Mouse (Mus musculus) left cerebral cortex, adult 18-20 months (tissue): ENCODE results near the gene Mpp6. TPM values are rescaled to one million over a fixed set of nuclear protein-coding genes. Genes with fewer than 3 reads are reported as not detected.

Experiments used
- DNase-seq, 2 experiments: peaks; one replicate each; pipeline ENCODE4 v3.0.0; 2021 to 2022; ENCODE audit warnings: low spot score in 2 of 2, mixed read lengths in 1 of 2
- total RNA-seq, 2 experiments: library from RNA; stranded (reverse); gene quantifications; 2 replicates each; pipeline ENCODE4 v1.2.3; 2021

The Mpp6 gene
- total RNA-seq, 2 experiments from 2014 or later = 83.2 to 85.1 TPM

- no peak for DNase-seq
Observed at GRCm38 (mm10) chr6:50139526-50139925, 29.5 kb downstream of the Mpp6 start.

DNA sequence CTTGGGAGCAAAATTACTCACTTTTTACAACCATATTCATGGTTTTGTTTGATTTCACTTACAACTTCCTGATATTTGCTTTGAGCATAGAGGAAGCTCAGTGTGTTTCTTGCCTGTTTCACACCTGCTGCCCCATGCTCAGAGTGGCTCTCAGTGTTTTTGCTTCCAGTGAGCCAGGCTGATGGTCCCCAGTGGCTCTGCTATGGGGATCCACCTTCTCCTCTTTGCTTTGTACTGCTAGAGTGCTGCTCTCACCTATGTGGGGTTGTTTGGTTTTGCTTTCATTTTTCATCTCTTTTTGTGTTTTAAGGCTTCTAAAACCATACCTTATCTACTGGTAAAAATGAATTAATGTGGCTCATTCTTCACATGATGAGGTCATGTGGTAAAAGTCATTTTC, 36.1 kb downstream of the Mpp6 start:
- DNase-seq = no peak

DNA sequence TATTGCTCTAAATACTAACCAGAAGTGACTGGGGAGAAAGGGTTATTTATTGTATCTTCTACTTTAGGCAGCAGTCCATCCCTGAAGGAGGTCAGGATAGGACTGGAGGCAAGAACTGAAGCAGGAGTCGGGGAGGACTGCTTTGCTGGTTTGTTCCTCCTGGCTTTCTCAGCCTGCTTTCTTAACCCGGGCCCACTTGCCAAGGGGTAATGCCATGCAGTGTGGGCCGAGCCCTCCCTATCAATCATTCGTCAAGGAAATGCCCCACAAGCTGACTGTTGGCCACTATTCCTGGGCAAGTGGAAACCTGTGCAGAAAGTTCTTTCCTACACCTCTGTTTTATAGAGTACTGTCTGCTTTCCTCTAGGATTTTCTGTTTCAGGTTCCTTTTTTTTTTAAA, 39.3 kb downstream of the Mpp6 start:
- DNase-seq = no peak

- DNase-seq = no peak
Observed at GRCm38 (mm10) chr6:50159842-50160241, 49.8 kb downstream of the Mpp6 start.

DNA sequence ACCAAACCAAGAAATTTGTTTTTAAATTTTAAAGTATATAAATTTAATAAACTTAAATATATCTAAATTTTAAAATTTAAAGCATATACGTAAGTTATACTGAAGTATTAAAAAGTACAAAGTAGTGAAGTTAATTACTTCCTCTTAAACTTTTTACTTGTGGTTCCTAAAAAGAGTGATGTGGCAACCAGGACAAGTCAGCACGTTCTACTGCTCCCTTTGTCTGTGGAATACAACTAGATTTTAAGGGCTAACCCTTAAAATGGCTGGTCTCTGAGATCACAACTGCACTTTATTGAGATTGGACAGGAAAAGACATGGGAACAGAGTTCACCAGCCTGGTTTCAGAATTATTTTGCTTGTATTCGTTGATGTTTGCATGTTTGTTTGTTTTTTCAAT, 53.0 kb downstream of the Mpp6 start:
- no peak for DNase-seq

GRCm38 (mm10) chr6:50168821-50169220, 58.8 kb downstream of the Mpp6 start:
- no peak for DNase-seq

DNA sequence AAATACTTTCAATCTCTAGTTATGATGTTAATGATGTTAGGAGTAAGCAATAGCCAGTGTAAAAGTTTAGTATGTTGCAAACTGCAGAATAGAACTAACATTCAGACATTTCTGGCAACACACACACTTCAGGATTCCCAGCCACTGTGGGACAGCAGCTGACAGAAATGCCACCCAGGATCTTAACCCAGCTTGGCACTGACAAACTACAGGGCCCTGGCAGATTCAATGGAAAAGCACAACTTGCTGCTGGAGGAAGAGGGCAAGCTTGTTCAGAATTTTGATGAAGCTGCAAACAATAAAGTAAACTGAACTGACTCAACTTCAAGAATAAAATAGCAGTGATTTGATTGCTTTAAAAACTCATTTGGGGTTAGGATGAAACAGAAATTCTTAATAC, 59.7 kb downstream of the Mpp6 start:
- no peak for DNase-seq

DNA sequence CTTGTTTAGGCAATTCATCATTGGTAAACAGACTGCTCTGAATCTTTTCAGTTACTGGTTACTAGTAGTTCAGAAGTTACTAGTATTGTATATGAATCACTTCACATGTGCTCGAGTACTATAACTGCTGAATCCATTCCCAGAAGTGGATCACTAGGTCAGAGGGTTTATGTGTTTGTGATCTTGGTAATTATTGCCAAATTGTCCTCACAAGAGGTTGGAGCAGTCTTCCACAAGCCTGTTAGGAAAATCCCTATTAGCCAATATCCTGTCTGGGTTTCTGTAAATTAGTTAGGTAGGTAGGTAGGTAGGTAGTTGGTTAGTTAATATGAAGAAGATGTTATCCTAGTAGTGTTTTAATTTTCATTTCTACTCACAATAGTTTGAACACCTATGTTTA, 65.7 kb downstream of the Mpp6 start:
- no peak for DNase-seq

- DNase-seq = no peak
Observed at GRCm38 (mm10) chr6:50180189-50180588, 70.1 kb downstream of the Mpp6 start.

DNA sequence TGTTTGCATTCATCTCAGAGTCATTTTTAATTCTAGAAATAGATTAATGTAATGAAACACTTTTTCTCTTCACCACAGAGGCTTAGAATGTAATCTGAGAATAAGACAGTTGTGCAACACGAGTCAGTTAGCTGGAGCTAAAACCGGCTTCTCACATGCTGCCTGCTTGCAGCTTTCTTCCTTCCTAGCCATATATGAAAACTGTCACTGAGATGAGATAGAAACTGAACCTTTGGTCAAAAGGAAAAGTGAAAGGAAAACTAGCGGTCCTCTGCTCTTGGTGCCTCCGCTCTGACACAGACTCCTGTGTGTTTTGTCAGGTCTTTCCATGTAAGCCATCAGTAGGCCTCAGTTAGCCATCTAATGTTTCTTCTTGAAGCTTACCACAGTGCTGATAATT, 77.9 kb downstream of the Mpp6 start:
- no peak for DNase-seq

GRCm38 (mm10) chr6:50189376-50189775, 79.3 kb downstream of the Mpp6 start:
- DNase-seq = no peak

DNA sequence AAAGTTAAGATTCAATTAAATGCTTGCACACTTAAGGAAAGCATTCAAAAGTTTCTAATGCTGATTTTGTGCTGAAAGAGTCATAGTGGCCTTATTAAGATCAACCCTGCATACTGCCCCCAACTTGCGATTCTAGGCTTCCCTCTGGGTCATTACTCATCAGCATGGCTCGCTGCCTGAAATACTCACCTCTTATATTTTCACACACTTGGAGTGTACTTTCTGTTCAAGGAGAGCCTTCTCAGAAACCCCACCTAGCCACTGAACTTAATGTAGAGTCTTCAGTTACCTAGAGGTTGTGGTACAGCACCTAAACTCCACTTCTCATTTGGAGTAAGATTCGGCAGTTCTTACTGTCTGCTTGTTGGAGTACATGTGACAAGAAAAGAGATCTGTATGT, 81.6 kb downstream of the Mpp6 start:
- no peak for DNase-seq

GRCm38 (mm10) chr6:50192169-50192568, 82.1 kb downstream of the Mpp6 start:
- DNase-seq = no peak

GRCm38 (mm10) chr6:50192822-50193221, 82.8 kb downstream of the Mpp6 start:
- no peak for DNase-seq

DNA sequence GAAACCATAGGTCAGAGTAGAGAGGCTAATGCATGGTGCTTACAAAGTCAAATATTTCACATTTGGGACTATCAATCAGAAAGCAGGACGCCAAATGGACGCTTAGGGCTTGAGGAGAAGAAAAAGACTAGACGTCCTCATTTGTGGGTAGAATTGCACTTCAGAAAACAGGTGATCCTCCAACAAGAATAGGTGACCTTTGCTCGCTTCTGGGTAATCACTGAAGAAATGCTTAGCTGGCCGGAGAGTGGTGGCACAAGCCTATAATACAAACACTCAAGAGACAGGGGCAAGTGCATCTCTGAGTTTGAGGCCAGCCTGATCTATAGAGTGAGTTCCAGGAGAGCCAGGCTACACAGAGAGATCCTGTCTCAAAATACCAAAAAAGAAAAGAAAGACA, 83.8 kb downstream of the Mpp6 start:
- DNase-seq = no peak

DNA sequence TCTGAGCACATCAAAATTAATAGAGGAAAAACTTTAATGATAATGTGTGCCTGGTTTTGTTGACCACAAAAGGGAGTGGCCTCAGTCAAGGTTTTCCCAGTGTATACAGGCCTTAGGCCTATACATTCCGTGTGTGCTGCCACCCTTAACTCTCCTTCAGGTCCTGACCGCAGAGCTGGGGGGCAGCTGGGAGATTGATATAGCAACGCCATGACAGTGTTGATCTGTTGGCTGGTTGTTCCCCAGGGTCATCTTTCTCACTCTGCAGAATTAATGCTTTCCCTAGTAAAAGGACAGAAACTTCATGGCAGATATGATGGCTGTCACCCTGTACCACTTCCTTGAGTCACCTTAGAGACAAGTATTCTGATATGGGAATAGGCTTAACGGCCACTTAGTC, 94.3 kb downstream of the Mpp6 start:
- no peak for DNase-seq

DNA sequence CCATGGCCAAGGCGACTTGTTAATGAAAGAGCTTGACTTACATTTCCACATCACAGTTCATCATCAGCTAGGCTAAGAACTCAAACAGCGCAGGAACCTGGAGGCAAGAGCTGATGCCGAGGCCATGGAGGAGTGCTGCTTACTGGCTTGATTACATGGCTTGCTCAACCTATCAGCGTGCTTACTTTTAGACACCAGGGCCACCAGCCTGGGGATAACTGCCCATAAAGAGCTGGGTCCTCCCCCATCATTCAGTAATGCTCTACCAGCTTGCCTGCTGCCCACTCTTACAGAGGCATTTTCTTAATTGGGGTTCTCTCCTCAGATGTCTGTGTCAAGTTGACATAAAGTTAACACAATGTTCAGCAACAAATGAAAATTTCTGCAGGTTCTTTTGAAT, 95.1 kb downstream of the Mpp6 start:
- DNase-seq = no peak

DNA sequence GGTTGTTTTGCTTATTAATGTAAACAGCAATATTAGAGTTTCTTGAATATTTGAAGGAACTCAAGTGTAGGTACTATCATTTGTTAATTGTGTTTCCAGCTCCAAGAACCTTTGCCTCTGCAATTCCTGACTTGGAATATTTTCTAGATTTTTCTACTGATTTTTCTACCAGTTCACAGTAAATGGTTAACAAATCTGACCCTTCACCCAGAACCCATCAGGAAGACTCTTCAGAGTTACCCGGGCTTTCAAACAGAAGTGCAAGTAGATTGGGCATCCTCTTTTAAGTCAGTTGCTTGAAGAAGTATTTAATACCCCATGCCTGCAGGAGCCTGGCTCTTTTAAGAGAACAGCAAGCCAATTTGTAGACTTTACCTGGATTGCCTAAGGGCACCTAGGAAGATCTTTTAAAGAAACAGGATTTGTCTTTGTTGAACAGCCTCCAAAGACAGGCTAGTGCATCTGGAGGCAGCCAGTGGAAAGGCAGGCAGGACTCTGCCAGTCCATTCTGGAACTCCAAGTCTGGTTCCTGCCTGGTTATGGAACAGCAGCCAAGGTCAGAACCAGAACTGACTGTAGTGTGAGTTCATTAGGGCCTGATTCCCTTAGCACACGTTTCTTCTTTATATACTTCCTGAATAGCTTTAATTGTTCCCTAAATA, 104.8 kb downstream of the Mpp6 start:
- no peak for DNase-seq

DNA sequence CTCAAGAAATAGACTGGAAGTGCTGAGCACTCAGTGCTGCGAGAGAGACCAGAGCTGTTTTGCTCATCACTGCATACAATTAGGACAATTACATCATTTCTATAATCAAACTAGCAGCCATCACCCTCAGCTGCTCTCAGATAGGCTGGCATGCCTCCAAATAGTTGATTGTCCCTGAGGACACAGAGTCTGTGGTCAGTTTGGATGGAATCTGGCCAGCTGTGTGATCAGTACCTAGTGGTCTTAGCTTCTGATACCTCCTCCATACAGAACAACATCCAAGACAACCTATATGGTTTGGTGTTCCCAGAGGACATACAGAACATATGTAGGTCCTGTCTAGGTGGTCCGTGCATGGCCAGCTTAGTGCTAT, 105.3 kb downstream of the Mpp6 start:
- no peak for DNase-seq

GRCm38 (mm10) chr6:50215986-50216385, 105.9 kb downstream of the Mpp6 start:
- DNase-seq = no peak

DNA sequence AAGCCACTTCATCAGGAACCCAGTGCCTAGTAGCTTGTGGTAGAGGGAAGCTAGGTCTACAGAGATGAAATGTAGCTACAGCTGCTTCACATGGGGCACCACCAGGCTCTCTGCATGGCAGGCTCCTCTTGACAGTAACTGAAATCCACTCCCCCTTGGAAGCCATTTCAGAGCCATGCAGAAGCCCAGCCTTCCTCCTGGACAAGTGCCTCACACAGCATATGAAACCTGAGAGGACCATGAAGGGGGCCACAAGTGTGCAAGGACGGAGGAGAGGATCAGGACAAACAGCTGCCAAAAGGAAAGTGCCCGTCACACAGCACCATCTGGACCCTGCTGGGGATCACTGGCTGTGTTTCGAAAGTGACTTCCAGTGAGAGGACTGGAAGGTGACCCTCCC, 108.6 kb downstream of the Mpp6 start:
- no peak for DNase-seq

- DNase-seq = no peak
Observed at GRCm38 (mm10) chr6:50219066-50219465, 109.0 kb downstream of the Mpp6 start.

- peak; percentile 42 to 54 for DNase-seq
Observed at GRCm38 (mm10) chr6:50220863-50221262, 110.8 kb downstream of the Mpp6 start.

DNA sequence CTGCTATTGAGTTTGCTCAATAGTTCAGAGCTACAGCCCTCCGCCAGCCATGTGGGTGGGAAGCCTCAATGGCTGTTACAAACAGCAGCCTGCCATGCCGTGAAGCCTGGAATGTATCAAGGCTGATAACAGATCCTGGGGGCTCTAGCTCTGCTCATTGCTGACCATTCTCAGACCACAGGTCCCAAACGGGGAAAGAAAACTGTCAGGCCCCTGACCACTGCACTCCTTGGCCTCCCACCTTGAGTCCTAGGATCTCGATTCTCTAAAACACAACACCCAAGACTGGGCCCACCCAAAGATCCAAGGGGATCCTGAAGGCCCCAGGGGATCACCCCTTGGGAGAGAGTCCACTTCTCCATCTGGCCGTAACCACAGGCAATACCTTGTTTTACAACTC, 112.3 kb downstream of the Mpp6 start:
- DNase-seq = no peak
